Mouse (Mus musculus): ENCODE results near the gene Hopx. TPM values are rescaled to one million over a fixed set of nuclear protein-coding genes. Genes with fewer than 3 reads are reported as not detected.

Gene Hopx
- total RNA-seq (2021) = 1 to 10 TPM; 1.7 to 2.6 TPM
- long read RNA-seq, experiment 1, partial matches to known transcripts = 0 of 5 reads
- long read RNA-seq, experiment 1, other reads (novel, unspliced or antisense) = 0 of 5 reads
- long read RNA-seq, experiment 2, partial matches to known transcripts = 0 of 2 reads
- long read RNA-seq, experiment 2, other reads (novel, unspliced or antisense) = 0 of 2 reads

DNA sequence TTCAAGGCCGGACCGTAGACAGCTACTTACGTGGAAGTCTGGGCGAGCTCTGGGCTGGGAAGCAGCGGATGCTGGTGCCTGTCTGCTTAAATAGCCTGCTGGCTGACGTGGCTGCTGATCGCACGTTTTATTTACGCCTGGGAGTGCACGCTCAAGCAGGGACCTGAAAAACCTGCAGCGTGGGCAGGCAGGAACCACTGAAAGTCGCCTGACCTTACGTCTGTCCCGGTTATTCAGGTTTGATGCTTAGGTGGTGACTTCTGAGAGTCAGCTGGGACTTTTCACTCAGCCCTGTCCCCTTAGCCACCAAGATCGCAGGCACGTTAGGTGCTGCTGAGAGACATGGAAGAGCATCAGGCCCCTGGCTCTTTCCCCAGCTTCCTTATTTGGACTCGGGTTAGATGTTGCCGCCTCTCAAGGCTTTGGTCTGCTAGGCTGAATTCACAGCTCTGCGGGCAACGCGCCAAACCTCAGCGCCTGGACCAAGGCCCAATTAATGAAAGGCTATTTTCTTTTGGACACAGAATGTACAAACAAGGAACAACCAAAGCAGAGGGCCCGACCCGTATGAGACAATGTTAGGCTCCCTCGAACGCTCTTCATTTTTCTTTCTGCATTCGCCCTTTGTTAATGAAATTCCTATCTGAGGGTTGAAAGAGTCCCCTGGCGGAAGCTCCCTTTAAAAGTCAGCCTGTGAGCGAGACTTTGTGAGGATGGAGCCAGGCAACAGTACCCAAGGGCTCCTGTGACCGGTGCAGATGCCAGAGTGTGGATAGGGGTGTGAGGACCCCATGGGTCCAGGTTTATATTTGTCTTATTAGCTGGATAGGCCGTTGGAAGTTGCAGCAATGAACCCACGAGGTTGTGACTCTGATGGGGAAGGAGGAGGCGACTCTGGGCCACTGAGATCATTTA is at the start of gene Hopx:
TSS of gene Hopx (minus strand) at position 305 of the 915 bp plus-strand sequence.
- DNase-seq = peak; percentile 70 to 72

DNA sequence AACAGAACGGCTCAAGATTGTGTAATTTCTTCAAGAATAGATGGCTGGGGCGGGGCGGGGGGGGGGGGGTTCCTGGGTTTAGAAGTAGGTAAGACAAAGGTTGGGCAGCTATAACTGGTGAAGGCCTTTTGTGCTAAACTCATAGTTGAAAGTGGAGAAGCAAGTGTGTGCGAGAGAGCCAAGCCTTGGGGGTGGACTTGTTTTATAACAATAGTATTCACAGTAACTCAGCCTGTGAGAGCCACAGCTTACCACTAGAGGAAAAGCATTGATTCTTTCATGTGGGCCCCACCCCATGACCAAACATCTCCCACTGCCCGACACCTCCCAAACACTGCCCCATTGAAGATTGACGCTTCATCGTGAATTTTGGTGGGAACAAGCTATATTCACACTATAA is 48.7 kb upstream of the Hopx start:
- DNase-seq = no peak

DNA sequence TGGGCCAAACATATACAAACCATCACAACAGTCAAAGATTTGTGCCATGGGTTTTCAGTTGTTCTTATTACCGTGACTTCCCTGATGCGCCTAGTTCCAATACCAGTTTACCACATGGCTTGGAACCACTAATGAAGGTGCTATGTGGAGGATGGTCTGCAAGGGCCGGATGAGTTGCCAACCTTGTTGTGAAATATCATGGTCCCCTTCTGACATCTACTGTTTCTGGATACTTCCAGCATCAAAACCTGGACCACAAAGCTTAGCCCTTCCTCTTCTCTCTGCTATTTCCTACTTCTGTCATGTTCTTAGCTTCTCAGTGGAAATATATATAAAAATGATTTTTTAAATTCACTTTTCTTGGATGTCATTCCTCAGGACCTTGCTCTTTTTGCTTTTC is 47.6 kb upstream of the Hopx start:
- DNase-seq = no peak

DNA sequence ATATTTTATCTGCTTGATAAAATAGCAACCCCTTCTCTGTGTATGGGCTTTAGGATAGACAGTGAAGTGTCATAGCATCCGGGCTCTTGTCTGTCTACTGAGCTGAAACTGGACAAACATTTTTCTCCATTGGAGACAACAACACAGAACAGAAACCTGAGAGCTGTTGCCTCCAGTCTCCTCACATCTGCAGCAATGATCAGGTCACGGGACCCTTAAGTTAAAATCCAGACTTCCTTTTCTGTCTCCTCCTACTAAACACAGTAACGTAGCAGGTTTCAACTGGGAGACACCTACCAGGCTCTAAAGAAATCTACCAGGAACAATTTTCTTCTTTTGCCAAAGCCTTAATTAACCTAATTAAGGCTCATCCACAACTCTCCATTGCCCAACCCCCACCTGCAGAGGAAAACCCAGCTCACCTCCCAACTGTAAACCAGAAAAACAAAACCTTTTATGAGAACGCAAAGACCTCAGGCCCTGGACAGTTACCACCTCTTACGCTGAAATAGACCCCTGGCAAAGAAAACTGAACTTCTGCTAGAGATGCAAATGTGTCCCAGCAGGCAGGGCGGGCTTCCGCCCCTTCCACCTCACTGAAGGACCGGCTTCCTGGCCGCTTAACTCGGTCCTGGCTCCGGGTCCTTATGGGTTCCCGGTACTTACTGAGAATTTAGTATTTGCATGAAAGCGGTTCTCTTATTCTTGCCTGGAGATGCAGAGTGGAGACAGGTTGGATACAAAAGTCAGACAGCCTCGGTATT is 43.0 kb upstream of the Hopx start:
- DNase-seq = no peak

DNA sequence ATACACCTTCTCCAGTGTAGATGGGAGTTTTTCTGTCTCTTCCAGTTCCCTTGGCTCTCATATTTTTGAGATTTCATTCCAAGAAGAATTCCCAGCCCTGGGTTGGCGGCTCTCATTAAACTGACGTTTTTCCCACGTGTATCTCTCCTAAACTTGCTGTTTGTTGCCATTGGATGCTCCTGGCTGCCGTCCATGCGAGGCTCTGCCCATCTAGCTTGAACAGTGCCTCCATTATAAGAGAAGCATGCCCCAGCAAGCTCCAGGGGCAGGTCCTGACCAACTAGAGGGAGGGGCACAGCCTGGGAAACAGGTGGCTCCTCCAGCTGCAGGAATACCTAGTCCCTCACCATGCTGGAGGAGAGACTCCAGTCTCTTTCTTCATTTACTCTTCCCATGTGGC is 42.0 kb upstream of the Hopx start:
- DNase-seq = no peak

DNA sequence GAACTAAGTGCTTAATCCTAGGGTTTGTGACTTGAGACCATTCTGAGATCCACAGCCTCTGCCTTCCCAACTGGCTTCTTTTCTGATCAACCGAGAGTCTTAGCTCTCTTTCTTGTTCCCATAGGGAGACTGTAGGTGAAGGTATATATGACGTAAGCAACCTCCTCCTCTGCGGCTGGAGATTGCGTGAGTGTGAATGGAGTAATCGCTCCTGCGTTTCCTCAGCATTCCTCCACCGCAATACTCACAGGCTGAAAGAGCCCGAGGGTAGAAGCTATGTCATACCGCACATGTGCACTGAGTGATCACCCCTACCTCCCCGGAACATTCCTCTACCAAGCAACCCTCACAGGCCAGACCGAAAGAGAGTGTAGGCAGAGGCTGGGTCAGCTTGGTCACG is 40.6 kb upstream of the Hopx start:
- DNase-seq = no peak

DNA sequence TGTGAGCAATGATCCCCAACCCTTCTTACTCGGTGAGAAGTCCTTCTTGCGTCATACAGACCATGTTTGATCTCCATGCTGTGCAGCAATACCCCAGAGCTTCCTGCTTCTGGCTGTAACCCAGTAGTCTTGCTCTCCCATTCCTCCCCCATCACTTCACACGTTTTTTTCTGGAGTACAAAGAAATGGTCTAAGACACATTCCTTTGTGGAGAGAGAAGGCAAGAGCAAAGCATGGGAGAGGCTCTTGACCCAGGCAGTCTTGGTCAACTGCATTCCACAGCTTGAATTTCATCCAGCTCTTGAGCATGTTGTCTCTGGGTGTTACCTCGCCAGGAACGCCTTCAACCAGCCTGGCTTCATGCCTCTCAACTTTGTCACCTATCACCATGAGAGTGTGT is 39.9 kb upstream of the Hopx start:
- no peak for DNase-seq

DNA sequence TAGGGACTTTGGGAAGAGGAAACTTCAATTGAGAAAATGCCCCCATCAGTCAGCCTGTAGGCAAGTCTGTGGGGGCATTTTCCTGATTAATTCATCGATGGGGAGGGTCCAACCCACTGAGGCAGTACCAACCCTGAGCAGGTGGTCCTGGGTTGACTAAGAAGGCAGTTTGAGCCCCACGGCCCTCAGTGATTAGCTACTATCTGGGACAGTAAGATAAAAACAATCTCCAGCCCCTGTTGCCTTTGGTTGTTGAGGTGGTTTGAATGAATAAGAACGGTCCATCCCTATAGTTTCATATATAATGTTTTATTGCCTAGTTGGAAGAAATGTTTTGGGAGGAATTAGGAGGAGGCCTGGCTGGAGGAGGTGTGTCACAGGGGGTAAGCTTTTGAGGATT is 36.8 kb upstream of the Hopx start:
- DNase-seq = no peak

DNA sequence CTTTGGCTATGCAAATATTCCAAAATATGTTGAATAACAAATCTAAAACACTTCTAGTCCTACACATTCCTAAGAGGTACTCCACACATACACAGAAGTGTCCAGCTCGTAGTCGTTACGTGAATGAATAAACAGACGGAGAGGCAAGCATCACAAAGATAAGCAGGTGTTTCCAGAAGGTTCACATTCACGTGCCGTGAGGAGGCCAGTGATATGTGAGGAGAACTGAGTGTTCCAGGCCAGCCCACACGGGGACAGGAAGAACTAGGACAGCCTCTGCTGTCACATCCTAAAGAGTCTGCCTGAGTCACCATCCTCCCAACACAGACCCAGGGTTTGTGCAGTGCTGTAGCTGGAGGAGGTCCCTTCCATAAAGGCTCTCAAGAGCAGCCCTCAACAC is 36.2 kb upstream of the Hopx start:
- no peak for DNase-seq

DNA sequence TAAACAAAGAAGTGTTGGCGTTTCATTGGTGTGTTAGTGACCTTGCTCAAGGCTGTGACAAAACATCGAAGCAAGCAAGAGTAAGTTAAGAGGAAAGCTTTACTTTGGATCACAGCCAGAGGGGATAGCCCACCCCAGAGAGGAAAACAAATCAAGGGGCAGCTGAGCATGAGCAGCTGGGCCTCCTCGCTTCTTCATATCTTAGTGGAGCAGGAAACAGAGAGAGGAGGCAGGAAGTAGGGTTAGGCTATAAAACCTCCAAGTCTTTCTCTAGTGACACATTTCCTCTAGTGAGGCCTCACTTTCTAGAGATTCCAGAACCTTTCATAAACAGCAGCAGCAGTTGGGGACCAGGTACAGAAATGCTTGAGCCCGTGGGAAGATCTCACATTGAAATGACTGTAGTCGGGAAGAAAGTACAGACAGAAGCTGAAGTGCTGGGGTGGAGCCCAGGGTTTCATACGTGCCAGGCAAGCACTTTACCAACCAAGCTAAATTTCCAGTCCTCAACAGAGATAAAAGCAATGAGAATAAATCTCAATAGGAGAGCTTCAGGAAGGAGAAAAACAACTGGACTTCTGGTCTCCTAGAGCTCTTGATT is 33.2 kb upstream of the Hopx start:
- DNase-seq = no peak

DNA sequence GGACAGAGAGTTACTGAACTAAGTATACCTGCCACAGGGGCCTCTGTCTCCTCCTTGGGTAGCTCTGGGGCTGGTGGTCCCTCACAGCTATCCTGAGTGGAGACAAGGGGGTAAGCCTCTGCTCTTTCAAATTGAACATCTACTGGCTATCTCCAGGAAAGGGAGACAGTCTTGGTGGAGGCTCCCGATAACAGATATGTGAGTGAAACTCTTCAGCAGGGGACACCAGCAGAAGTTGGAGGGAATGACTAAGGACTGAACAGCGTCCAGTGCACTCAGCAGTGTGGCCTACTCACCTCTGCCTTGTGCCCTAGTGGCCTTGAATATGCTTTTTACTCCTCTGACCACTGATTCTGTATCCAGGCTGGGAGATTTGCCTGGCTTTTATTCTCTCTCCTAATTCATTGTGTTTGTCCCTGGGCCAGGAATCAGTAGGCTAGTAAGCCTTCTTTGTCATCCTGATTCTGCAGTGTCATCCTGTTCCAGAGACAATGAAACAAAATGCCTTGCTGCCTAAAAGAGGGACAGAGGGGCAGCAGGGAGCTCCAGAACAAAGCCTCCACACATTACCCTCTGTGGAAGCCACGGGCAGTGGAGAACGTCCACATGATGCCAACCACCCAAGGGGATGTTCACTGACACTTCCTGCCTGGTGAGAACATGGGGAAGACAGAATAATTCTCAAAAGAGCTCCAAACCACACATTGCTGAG is 31.7 kb upstream of the Hopx start:
- no peak for DNase-seq

DNA sequence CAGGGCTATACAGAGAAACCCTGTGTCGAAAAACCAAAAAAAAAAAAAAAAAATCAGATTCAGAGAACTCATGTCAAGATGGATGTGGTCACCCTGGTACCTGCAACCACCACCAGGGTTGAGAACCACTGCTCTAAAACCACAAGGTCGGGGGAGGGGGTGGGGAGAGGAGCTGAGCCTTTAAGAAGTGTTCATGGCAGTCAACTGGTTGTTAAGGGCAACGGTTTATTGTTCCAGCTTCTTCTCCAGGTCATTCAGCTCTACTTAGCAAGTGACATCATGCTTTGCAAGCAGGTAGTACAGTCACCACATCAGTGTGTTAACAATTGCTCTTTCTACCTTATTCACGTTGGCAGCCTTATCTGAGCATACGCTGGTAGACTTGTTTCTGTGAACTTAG is 29.7 kb upstream of the Hopx start:
- no peak for DNase-seq

DNA sequence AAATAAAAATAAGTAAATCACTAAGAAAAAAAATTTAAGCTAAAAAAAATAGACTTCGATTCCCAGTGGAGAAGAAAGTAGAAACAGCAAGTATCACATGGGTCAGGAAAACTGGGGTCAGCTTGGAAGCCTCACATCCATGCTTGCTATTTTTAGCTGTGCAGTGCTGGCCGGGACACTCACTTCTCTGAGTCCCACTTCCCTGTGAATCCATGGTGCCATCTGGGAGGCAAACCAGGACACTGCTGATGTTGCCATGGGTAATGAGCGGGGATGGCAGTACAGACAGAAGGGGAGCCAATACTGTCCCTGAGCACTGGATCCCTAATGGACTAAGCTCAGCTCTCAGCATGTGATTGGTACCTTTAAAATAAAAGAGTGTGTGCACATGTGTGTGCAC is 28.2 kb upstream of the Hopx start:
- DNase-seq = no peak

DNA sequence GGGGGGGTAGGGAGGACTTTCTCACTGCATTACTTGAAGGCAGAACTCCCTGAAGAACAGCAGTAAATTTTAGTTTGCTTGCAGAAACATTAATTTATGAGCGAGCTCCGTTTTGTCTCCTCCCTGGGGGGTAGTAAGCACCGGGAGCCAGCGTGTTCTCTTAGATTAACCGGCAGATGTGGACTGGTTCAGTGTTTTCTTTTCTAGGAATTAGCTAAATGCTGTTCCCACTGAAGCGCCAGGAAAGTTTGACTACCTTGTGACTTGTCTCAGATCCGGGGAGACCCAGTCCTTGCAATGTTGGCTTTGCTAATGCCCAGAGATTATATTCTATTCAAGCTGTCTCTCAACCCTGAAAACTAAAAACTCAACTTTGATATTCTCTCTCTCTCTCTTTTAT is 26.4 kb upstream of the Hopx start:
- no peak for DNase-seq

DNA sequence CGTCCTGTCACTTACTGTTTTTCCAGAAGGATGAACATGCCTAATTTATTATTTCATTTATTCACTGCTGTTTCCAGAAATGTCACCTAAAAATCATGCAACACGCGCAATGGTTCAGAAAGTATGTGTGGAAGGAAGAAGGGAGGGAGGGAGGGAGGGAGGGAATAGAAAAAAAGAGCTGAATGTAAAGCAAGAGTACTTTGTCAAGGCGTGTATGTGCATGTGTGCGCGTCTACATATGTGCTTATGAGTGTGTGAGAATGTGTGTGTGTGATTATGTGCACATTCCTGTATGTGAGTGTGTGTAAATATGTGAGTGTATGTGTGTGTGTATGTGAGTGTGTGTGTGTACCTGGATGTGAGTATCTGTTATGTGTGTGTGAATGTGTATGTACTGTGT is 25.9 kb upstream of the Hopx start:
- no peak for DNase-seq

DNA sequence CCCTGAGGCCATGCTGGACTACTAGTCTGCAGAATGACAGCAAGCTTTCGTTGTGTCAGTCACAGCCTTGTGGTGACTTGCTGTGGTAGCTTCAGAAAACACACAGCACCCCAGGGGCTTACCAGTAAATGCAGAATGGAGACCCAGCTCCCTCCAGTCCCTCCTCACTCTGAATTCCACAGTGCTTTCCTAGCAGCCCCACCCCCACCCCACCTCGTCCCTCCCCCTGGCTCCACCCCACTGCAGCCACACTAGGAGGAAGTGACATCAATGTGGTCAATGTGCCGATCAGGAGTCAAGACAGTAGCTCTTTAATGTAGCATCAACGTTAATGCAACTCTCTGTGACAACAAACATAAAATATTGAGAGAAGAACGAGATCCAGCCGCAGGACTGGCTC is 25.2 kb upstream of the Hopx start:
- no peak for DNase-seq

DNA sequence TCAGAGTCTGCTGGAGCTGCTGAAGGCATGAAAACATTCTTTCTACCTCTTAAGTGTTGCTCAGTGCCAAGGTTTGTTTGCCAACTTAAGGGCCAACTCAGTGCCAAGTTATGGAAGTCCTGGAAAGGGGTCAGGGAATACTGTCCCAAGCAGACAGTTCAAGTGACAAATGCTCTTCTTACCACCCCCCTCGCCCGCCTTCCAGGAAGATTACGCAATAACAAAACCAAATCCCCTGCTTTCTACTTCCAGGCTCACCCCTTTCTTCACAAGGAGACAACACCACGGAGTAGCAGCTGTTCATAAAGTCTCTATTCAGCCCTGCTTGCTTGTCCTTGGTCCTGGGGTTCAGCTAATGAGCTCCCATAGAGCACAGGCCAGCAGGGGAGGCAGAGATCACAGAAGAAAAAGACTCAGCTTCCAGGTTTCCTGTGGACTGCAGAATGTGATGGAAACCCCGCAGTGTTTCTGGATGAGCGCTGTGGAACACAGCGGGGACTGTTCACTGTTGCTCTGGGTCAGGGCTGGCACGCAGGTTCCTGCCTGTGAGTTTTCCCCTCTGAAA is 22.9 kb upstream of the Hopx start:
- DNase-seq = peak in 1 of 2 experiments; percentile 35

DNA sequence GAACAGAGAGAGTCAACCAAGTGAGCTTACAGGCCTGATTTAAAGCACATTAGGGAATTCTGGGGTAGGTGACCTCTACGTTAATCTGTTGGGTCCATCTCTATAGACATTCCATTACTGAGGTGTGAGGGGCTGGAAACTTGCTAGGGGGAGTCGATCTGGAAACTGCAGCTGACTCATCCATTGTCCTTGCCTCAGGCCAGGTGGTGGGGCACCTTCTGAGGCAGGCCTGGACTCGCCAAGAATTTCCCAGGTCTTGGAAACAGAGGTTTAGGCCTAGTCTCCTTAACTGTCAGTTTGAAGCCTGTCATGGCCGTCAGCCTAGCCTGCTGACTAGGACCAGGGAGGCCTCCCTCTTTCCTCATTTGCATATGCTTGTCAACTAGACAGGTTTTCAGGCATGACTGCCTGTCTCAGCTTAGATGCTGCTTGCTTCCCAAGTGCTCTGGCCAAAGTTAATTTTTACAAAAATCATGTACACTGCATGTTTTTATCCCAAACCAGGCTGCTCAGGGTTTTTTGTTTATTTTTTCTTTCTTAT is 21.8 kb upstream of the Hopx start:
- DNase-seq = no peak

DNA sequence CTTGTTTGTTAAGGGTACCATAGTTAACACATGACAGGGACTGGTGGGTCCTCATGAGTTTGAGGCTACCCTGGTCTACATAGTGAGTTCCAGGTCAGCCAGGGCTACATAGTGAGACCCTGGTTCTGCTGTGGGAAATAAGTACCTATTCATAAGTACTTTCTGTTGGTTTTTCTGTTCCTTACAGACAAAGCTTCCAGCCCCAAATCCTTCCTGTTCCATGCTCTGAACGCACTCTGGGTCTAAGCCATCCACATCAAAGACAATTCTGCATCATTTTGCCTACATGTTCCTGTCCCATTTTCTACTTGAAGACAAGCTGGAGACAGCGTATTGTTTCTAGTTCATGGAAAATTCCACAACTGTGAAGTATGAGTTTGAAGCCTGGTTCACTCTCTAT is 20.0 kb upstream of the Hopx start:
- DNase-seq = no peak

DNA sequence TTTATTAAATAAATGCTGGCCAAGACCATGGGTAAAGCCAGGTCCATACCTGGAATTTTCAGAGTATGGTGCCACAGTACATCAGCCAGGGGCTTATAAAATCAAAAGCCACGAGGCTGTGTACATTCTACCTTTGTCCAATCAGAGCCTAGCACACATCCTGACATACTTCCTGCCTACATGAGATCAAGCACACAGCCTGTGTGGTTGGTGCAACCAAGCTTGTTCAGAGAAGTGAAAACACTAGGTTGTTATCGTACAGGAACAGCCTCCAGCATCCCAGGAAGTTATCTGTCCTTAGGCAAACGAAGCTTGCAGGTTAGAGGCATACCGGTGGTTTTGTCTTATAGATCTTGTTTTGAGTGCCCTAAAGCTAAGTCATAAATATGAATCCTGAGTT is 19.5 kb upstream of the Hopx start:
- no peak for DNase-seq

DNA sequence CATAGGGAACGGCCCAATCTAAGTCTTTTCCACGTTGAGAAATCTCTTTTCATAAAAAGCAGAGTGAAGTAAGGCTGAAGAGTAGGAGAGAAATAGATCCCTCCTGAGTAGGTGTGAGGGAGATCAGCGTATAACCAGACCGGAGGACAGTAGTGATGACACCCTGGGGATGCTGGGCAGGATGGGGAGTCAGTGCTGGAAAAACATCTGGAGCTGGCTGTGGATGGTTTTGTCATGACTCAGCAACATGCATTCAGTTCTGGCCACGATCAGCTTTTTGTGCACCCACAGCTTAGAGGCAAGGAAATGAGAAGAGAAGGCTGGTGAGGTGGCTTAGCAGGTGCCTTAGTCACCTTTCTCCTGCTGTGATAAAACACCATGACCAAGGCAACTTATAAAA is 19.0 kb upstream of the Hopx start:
- DNase-seq = no peak

Data from adrenal gland, postnatal 36 days (tissue).